Mouse (Mus musculus): ENCODE measurements at regions not wholly inside any gene's neighbourhood (a gene's known extent, or its start where the extent isn't known, plus 50 kb on each side); places are given as distances from the start of the nearest gene placed in this dataset.

- DNase-seq (ENCODE audit: low spot score), result no peak
Measured at GRCm38 (mm10) chr2:144123395-144124034, 90.7 kb downstream of the Banf2 start.

- DNase-seq (ENCODE audit: low spot score), result no peak
Measured at GRCm38 (mm10) chr2:144127082-144128037, 94.5 kb downstream of the Banf2 start.

GRCm38 (mm10) chr2:144128038-144128402 lies 95.2 kb downstream of the Banf2 start:
- no peak for DNase-seq (ENCODE audit: low spot score)

GRCm38 (mm10) chr2:144128527-144128926 lies 95.7 kb downstream of the Banf2 start:
- no peak for DNase-seq (ENCODE audit: low spot score)

GRCm38 (mm10) chr2:144133806-144134574 lies 101.1 kb downstream of the Banf2 start:
- no peak for DNase-seq (ENCODE audit: low spot score)

GRCm38 (mm10) chr2:144134575-144134958 lies 101.7 kb downstream of the Banf2 start:
- DNase-seq (ENCODE audit: low spot score), result peak; percentile 13

- no peak for DNase-seq (ENCODE audit: low spot score)
Measured at GRCm38 (mm10) chr2:144135586-144135985, 102.7 kb downstream of the Banf2 start.

- DNase-seq (ENCODE audit: low spot score), result no peak
Measured at GRCm38 (mm10) chr2:144143620-144144384, 110.9 kb downstream of the Banf2 start.

GRCm38 (mm10) chr2:144144486-144145136 lies 111.8 kb downstream of the Banf2 start:
- no peak for DNase-seq (ENCODE audit: low spot score)

GRCm38 (mm10) chr2:144156456-144157211 lies 113.8 kb upstream of the Mgme1 start:
- no peak for DNase-seq (ENCODE audit: low spot score)

GRCm38 (mm10) chr2:144157343-144157742 lies 113.1 kb upstream of the Mgme1 start:
- no peak for DNase-seq (ENCODE audit: low spot score)

- no peak for DNase-seq (ENCODE audit: low spot score)
Measured at GRCm38 (mm10) chr2:144158256-144158655, 112.2 kb upstream of the Mgme1 start.

GRCm38 (mm10) chr2:144159854-144160331 lies 110.6 kb upstream of the Mgme1 start:
- no peak for DNase-seq (ENCODE audit: low spot score)

GRCm38 (mm10) chr2:144160434-144160833 lies 110.0 kb upstream of the Mgme1 start:
- no peak for DNase-seq (ENCODE audit: low spot score)

- no peak for DNase-seq (ENCODE audit: low spot score)
Measured at GRCm38 (mm10) chr2:144161852-144162251, 108.6 kb upstream of the Mgme1 start.

- DNase-seq (ENCODE audit: low spot score), result no peak
Measured at GRCm38 (mm10) chr2:144164102-144164501, 106.4 kb upstream of the Mgme1 start.

GRCm38 (mm10) chr2:144164986-144165821 lies 105.3 kb upstream of the Mgme1 start:
- DNase-seq (ENCODE audit: low spot score), result peak; percentile 68

- no peak for DNase-seq (ENCODE audit: low spot score)
Measured at GRCm38 (mm10) chr2:144166102-144166750, 104.2 kb upstream of the Mgme1 start.
